Mouse (Mus musculus) G1E (cell line): ENCODE measurements around the gene Eps8.

ENCODE experiments used
- CTCF ChIP-seq: IDR thresholded peaks from 2 replicates; pipeline ENCODE4 v1.5.1; 2012; ENCODE audit warnings: low read depth, low read length, inconsistent platforms, mixed read lengths
- GATA1 ChIP-seq: IDR thresholded peaks from 2 replicates; pipeline ENCODE4 v1.6.1; 2012; ENCODE audit warnings: borderline replicate concordance, low read length, inconsistent platforms, mixed read lengths
- TAL1 ChIP-seq: conservative IDR thresholded peaks from 2 replicates; pipeline ENCODE4 v1.6.1; 2012; ENCODE audit warnings: low read depth, low read length, inconsistent platforms, mixed read lengths

DNA sequence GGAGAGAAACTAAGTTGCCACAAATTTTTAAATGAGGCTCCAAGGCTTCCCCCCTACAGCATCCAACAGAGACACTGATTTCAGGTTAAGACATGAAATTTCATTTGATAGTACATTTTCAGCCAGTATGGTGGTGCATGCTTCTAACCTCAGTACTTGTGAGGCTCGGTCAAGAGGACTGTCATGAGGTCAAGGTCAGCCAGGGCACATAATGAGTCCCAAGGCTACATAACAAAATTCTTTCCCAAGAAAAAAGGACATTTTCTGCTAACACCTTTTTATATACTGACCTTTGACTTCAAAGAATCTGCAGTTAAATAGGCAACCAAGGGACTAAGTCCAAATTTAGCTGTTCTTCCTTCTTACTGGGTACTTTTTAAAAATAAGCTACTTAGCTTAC, 181.2 kb downstream of the Eps8 start:
- TF ChIP-seq CTCF, result no peak
- no peak for TF ChIP-seq TAL1
- TF ChIP-seq GATA1, result no peak
